Mouse (Mus musculus) olfactory bulb, adult 2 months (tissue): Measurements from ENCODE around the gene Insig2. TPM values are rescaled to one million over a fixed set of nuclear protein-coding genes. Genes with fewer than 3 reads are reported as not detected.

ENCODE experiments used
- H3K27ac ChIP-seq: fragments of 200-500 bp; 2 replicates; pipeline ENCODE4 v1.5.1; 2012; ENCODE audit warnings: low read depth, low read length; ENCODE audit not compliant: insufficient read depth
- H3K4me1 ChIP-seq: fragments of 200-500 bp; 2 replicates; pipeline ENCODE4 v1.6.1; 2012; ENCODE audit warnings: low read length; ENCODE audit not compliant: control insufficient read depth, insufficient read depth
- H3K4me3 ChIP-seq: fragments of 200-500 bp; 2 replicates; pipeline ENCODE4 v1.5.1; 2012; ENCODE audit warnings: mild to moderate bottlenecking, low read depth, low read length, moderate library complexity; ENCODE audit not compliant: insufficient read depth
- CTCF ChIP-seq: fragments of 200-500 bp; IDR thresholded peaks from 2 replicates; pipeline ENCODE4 v1.5.1; 2012; ENCODE audit warnings: low read depth, mild to moderate bottlenecking, low read length, moderate library complexity; ENCODE audit not compliant: insufficient read depth
- POLR2A ChIP-seq: fragments of 200-500 bp; IDR thresholded peaks from 2 replicates; pipeline ENCODE4 v1.6.1; 2012; ENCODE audit warnings: mild to moderate bottlenecking, low read depth, low read length, moderate library complexity; ENCODE audit not compliant: insufficient read depth
- WGBS: fragments of 180-500 bp; shearing (Covaris S2); methylation state at CpG from one replicate; pipeline ENCODE4 v1.1.7; 2018; 5-methylcytosine and 5-hydroxymethylcytosine counted together
- polyA plus RNA-seq: library from polyadenylated mRNA; stranded (reverse); fragments of >200 nt; gene quantifications from 2 replicates; pipeline ENCODE4 v1.2.4, GENCODE M21; 2012; ENCODE audit warnings: low replicate concordance; ENCODE audit not compliant: missing spikeins, insufficient read depth, insufficient read length

Insig2 gene
- polyA plus RNA-seq, 1 experiment: not detected

DNA sequence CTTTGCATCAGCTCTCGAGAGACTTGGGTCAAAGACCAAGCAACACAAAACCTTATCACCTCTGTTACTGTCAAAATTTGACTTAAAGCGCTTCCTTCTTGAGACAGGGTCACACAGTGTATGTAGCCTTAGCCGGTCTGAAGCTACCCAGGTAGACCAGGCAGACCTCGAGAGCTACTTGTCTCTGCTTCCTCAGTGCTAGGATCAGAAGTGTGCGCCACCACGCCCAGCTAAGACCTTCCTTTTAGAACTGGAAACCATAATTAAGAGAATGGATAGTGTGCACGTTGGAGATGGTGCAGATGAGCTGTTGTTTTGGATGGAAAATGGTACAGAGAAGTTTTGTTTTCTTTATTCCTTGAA lies 4.2 kb downstream of the Insig2 start:
- WGBS: 1% methylated on average over 7 of the region's 7 CpGs
- peak overlapping the region; percentile 97 for H3K27ac ChIP-seq
- TF ChIP-seq CTCF: no peak
- no peak for TF ChIP-seq POLR2A
- H3K4me3 ChIP-seq: peak overlapping the region; percentile 77
- peaks cover 2% of the 10 kb centered on the region; the same call in 1 of the 2 replicates for H3K4me1 ChIP-seq

- TF ChIP-seq POLR2A (peak; percentile 97), CTCF (no peak)
- under 1% methylated on average over 55 of the region's 55 CpGs for WGBS
- peaks cover 5% of the 10 kb centered on the region; the same call in 1 of the 2 replicates for H3K4me1 ChIP-seq
- peak overlapping the region; percentile 97 for H3K27ac ChIP-seq
- peak overlapping the region; percentile 77 for H3K4me3 ChIP-seq
Measured at GRCm38 (mm10) chr1:121327344-121328192, 4.8 kb downstream of the Insig2 start.

DNA sequence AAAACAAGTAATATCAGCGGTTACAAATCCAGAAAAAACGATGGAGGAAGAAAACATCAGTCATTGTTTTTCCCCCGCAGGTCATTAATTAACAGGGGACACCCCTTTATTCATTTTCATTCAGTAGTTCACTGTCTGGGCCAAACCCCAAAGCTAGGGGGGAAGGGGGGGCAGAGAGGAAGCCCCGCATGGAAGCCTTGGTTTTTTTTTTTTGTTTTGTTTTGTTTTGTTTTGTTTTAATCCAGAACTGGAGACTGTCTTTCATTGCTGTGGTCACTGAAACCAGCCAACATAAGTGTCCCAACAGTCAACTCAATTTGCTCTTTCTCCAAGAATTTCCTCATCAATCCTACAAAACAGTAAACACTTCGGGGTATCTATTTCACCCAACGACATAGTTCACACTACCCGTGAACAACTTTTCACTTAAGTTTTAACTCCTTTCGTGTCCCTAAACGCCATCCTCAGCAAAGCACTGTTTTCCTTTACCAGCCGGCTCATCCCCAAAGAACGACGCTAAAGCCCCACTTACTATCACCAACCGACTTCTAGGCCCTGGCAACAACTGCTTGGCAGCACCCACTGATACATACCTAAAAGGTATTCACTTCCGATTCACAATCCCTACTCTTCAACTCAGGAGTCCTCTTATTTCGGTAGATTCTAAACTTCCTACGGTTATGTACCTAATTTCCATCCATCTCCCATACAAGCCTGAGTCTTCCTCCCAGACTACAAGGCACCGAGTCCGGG lies 5.6 kb downstream of the Insig2 start:
- Histone ChIP-seq H3K4me1 (peaks cover 6% of the 10 kb centered on the region; the same call in 1 of the 2 replicates), H3K4me3 (peak overlapping the region; percentile 77), H3K27ac (peak overlapping the region; percentile 69)
- WGBS: 3% methylated on average over 18 of the region's 18 CpGs
- no peak for TF ChIP-seq CTCF

DNA sequence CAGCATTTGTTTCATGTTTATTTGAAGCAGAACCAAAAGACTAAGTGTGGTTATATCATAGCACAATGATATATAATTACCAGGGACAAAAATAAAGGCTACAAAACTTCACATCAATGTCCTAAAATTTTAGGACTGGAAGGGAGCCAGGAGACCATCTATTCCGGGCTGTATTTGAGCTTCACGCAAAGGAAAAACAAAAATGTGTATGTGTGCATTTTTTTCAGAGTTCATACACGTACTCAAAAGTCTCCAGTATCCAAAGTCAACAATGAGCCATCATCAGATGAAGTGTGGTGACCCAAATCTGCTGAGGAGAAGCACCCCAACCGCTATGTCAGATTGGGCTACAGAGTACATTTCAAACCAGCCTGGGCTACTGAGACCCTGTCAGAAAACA lies 8.9 kb downstream of the Insig2 start:
- WGBS: 32% methylated on average over 4 of the region's 4 CpGs

DNA sequence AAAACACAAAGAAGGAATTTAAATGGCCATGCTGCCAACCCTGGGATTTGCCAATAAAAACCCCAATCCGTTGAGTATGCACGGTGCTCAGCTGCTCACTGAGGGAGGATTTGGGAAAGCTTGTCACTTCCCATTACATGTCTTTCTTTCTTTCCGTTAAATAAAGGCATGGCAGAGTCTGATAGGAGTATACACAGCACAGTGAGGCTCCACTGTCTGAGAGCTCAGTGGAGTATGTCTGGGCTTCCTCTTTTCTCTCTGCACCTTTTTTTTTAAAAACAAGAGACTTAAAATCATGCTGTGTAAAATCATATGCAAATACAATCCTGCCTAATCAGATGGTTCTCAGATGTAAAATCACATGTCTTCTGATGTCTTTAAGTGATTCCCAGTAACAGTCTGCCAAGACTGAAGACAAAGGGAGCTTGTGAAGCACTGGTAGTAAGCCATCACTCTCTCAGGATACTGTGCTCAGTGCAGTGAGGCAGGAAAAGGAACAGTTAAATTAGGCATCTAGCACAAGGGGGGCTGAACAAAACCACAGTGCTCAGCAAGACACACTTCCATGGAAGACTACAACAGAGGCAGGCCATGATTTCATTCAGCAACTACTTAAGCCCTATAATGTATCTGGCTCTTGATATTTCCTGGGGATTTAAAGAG lies 17.5 kb downstream of the Insig2 start:
- no peak for TF ChIP-seq POLR2A
- no peak for TF ChIP-seq CTCF
- Histone ChIP-seq H3K4me3 (no peak overlapping the region), H3K4me1 (peaks cover 3% of the 10 kb centered on the region; the same call in 1 of the 2 replicates), H3K27ac (no peak overlapping the region)
- WGBS: 27% methylated on average over 3 of the region's 3 CpGs

More for the DNA sequence above, 8.9 kb downstream of the Insig2 start:
- Histone ChIP-seq H3K4me3 (no peak overlapping the region), H3K4me1 (peaks cover 7% of the 10 kb centered on the region; the same call in 1 of the 2 replicates), H3K27ac (peak overlapping the region; percentile 9; the same call in 1 of the 2 replicates)
- TF ChIP-seq CTCF (no peak), POLR2A (no peak)

GRCm38 (mm10) chr1:121313181-121313580 lies 19.2 kb downstream of the Insig2 start:
- Histone ChIP-seq H3K4me3 (no peak overlapping the region), H3K4me1 (peaks cover 3% of the 10 kb centered on the region; the same call in 1 of the 2 replicates), H3K27ac (no peak overlapping the region)
- WGBS: 90% methylated on average over 1 of the region's 1 CpGs
- TF ChIP-seq POLR2A (no peak), CTCF (no peak)

- Histone ChIP-seq H3K27ac (no peak overlapping the region), H3K4me1 (peaks cover 3% of the 10 kb centered on the region; the same call in 1 of the 2 replicates), H3K4me3 (no peak overlapping the region)
- TF ChIP-seq CTCF (no peak), POLR2A (no peak)
- 80% methylated on average over 4 of the region's 4 CpGs for WGBS
Measured at GRCm38 (mm10) chr1:121312326-121312725, 20.1 kb downstream of the Insig2 start.

GRCm38 (mm10) chr1:121296717-121297255 lies 35.6 kb downstream of the Insig2 start:
- WGBS: 87% methylated on average over 5 of the region's 5 CpGs
- no peak overlapping the region for H3K27ac ChIP-seq
- TF ChIP-seq CTCF: no peak
- no peak for TF ChIP-seq POLR2A
- H3K4me1 ChIP-seq: no peaks in the 10 kb centered on the region
- no peak overlapping the region for H3K4me3 ChIP-seq

- TF ChIP-seq CTCF: no peak
- no peak for TF ChIP-seq POLR2A
- H3K27ac ChIP-seq: no peak overlapping the region
- no peaks in the 10 kb centered on the region for H3K4me1 ChIP-seq
- WGBS: 53% methylated on average over 3 of the region's 3 CpGs
- no peak overlapping the region for H3K4me3 ChIP-seq
Measured at GRCm38 (mm10) chr1:121293571-121293970, 38.8 kb downstream of the Insig2 start.
